Mouse (Mus musculus) stomach, embryonic 16.5 days (tissue): Measurements from ENCODE around the gene Fam76a. TPM values are rescaled to one million over a fixed set of nuclear protein-coding genes. Genes with fewer than 3 reads are reported as not detected.

Source experiments
- ATAC-seq: fragments of 200-750 bp; cut with Nextera tagmentation; 2 replicates; pipeline ENCODE4 v1.8.0; 2017; ENCODE audit warnings: moderate number of reproducible peaks, moderate TSS enrichment; ENCODE audit not compliant: insufficient read depth, low FRiP score
- H3K27ac ChIP-seq: fragments of 300-500 bp; sonication (generic); 2 replicates; pipeline ENCODE4 v1.5.1; 2014; ENCODE audit warnings: low read length
- H3K27me3 ChIP-seq: fragments of 300-500 bp; sonication (generic); 2 replicates; pipeline ENCODE4 v1.6.1; 2014; ENCODE audit warnings: low read length, control low read depth, mixed read lengths; ENCODE audit not compliant: control insufficient read depth, insufficient read depth
- H3K36me3 ChIP-seq: fragments of 300-500 bp; sonication (generic); 2 replicates; pipeline ENCODE4 v1.6.1; 2014; ENCODE audit warnings: low read length; ENCODE audit not compliant: control insufficient read depth, insufficient read depth
- H3K4me1 ChIP-seq: fragments of 300-500 bp; sonication (generic); 2 replicates; pipeline ENCODE4 v1.6.1; 2014; ENCODE audit warnings: low read length, control low read depth, mixed read lengths; ENCODE audit not compliant: control insufficient read depth, insufficient read depth
- H3K4me2 ChIP-seq: fragments of 300-500 bp; sonication (generic); 2 replicates; pipeline ENCODE4 v1.6.1; 2014; ENCODE audit warnings: low read depth, low read length, mixed read lengths
- H3K4me3 ChIP-seq: fragments of 300-500 bp; sonication (generic); replicated peaks from 2 replicates; pipeline ENCODE4 v1.5.1; 2014; ENCODE audit warnings: mild to moderate bottlenecking, low read length
- H3K9ac ChIP-seq: fragments of 300-500 bp; sonication (generic); 2 replicates; pipeline ENCODE4 v1.6.1; 2014; ENCODE audit warnings: low read length
- H3K9me3 ChIP-seq: fragments of 300-500 bp; sonication (generic); replicated peaks from 2 replicates; pipeline ENCODE4 v1.6.1; 2016; ENCODE audit warnings: low read length, control low read depth; ENCODE audit not compliant: control insufficient read depth
- WGBS: fragments of 180-500 bp; shearing (Covaris S2); extraction: QIAGEN DNeasy Blood & Tissue Kit; methylation state at CpG from one replicate; pipeline ENCODE4 v1.1.7; 2014; 5-methylcytosine and 5-hydroxymethylcytosine counted together
- polyA plus RNA-seq: library from polyadenylated mRNA; unstranded; fragments of >200 nt; fragmentation: Nextera tagmentation; extraction: Ambion mirVana; gene quantifications from 2 replicates; pipeline ENCODE4 v1.2.1, GENCODE M21; 2015

Gene Fam76a
- 31.9 and 34.0 TPM in 2 replicates for polyA plus RNA-seq

DNA sequence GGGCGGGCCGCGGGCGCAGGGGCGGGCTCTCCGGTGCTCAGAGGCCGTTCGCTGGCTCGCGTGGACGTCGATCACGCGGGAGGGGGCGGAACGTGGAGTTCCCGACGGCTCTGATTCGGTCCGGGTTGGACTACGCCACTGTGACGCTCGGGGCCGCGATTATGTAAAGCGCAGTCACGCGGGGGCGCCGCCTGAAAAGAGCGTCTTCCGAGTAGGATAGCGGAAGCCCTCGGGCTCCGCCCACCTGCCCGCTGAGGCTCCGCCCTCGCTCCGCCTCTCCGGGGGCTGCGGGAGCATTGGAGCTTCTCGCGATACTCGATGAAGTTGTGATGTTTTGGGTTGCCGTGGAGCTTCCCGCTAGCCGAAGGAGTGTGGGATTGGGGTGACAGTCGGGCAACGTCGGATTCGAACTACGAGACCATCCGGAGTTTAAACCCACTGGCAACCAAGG lies at the start of gene Fam76a:
Fam76a (minus strand) TSS at position 1 of the 451 bp plus-strand sequence.
- peak within 1 kb of the TSS; percentile 82 for H3K27ac ChIP-seq
- H3K4me3 ChIP-seq, result peak within 1 kb of the TSS; percentile 93
- H3K9ac ChIP-seq, result peak within 1 kb of the TSS; percentile 96
- no peaks in the 10 kb centered on the region for H3K27me3 ChIP-seq
- H3K9me3 ChIP-seq, result no peaks in the 10 kb centered on the region
- WGBS, result under 1% methylated on average over 53 of the region's 53 CpGs
- no peaks in the 10 kb centered on the region for H3K36me3 ChIP-seq
- peak within 1 kb of the TSS; percentile 78 for H3K4me2 ChIP-seq
- peaks cover 5% of the 10 kb centered on the region; the same call in 1 of the 2 replicates for H3K4me1 ChIP-seq
- peak; percentile 99 for ATAC-seq

GRCm38 (mm10) chr4:132972101-132972500 lies 49.7 kb upstream of the Fam76a start:
- Histone ChIP-seq H3K9ac (no peak overlapping the region), H3K9me3 (no peaks in the 10 kb centered on the region), H3K27me3 (peaks cover 13% of the 10 kb centered on the region; the same call in 1 of the 2 replicates), H3K4me3 (no peak overlapping the region), H3K4me2 (no peak overlapping the region), H3K4me1 (peaks cover 12% of the 10 kb centered on the region), H3K36me3 (no peaks in the 10 kb centered on the region), H3K27ac (no peak overlapping the region)
- WGBS, result 67% methylated on average over 3 of the region's 3 CpGs
- no peak for ATAC-seq

GRCm38 (mm10) chr4:132971601-132972000 lies 49.2 kb upstream of the Fam76a start:
- no peaks in the 10 kb centered on the region for H3K9me3 ChIP-seq
- no peaks in the 10 kb centered on the region for H3K36me3 ChIP-seq
- H3K27ac ChIP-seq, result no peak overlapping the region
- H3K9ac ChIP-seq, result no peak overlapping the region
- no peak for ATAC-seq
- no peak overlapping the region for H3K4me2 ChIP-seq
- peaks cover 10% of the 10 kb centered on the region; the same call in 1 of the 2 replicates for H3K27me3 ChIP-seq
- WGBS, result 65% methylated on average over 6 of the region's 6 CpGs
- H3K4me3 ChIP-seq, result no peak overlapping the region
- H3K4me1 ChIP-seq, result peaks cover 12% of the 10 kb centered on the region

- no peak; the same call in 1 of the 2 replicates for ATAC-seq
Observed at GRCm38 (mm10) chr4:132968105-132968938, 46.0 kb upstream of the Fam76a start.

DNA sequence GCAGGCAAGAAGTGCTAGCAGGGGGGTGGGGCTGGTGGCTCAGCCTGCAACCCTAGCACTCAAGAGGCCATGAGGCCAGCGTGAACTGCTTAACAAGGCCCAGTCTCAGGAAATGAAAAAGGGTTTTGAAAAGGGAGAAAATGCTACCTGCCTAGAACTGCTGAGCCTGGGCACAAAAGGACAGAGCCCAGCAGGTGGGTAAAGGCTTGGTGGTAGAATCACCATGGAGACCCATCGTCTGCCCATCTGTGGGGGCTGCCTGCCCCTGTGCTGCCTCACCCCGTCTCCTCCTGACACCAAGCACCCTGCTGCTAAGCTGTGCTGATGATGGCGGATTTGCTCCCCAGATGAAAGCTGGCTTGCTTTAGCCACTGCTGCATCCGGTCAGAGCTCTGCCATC lies 42.1 kb upstream of the Fam76a start:
- WGBS, result 47% methylated on average over 5 of the region's 5 CpGs
- no peak overlapping the region for H3K4me2 ChIP-seq

More at GRCm38 (mm10) chr4:132968105-132968938, 46.0 kb upstream of the Fam76a start:
- H3K9ac ChIP-seq, result no peak overlapping the region
- H3K4me3 ChIP-seq, result no peak overlapping the region
- 0 out of 2 replicates have a peak, but pooled peaks cover 2% of the 10 kb centered on the region for H3K27me3 ChIP-seq
- H3K9me3 ChIP-seq, result no peaks in the 10 kb centered on the region
- no peak overlapping the region for H3K4me2 ChIP-seq
- H3K36me3 ChIP-seq, result no peaks in the 10 kb centered on the region
- H3K4me1 ChIP-seq, result no peaks in the 10 kb centered on the region
- no peak overlapping the region for H3K27ac ChIP-seq
- WGBS, result 36% methylated on average over 6 of the region's 6 CpGs

DNA sequence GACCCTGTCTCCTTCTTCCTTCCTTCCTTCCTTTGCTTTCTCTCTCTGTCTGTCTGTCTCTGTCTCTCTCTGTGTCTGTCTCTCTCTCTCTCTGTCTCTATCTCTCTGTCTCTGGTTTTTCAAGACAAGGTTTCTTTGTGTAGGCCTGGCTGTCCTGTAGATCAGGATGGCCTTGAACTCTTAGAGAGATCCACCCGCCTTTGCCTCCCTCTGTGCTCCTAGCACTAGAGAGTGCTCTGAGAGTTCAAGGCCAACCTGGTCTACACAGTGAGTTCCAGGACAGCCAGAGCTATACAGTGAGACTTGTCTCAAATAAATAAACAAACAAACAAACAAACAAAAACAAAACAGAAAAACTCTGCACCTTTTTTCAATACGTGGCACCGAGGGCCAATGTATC lies 41.7 kb upstream of the Fam76a start:
- H3K27ac ChIP-seq, result no peak overlapping the region
- H3K4me1 ChIP-seq, result peaks cover 22% of the 10 kb centered on the region
- no peak for ATAC-seq
- no peak overlapping the region for H3K4me3 ChIP-seq
- no peak overlapping the region for H3K4me2 ChIP-seq
- H3K36me3 ChIP-seq, result no peaks in the 10 kb centered on the region
- WGBS, result 64% methylated on average over 3 of the region's 3 CpGs
- H3K9me3 ChIP-seq, result no peaks in the 10 kb centered on the region
- no peak overlapping the region for H3K9ac ChIP-seq
- H3K27me3 ChIP-seq, result no peaks in the 10 kb centered on the region

More for the DNA sequence above, 42.1 kb upstream of the Fam76a start:
- H3K4me3 ChIP-seq, result no peak overlapping the region
- H3K27ac ChIP-seq, result no peak overlapping the region
- no peaks in the 10 kb centered on the region for H3K27me3 ChIP-seq
- H3K36me3 ChIP-seq, result no peaks in the 10 kb centered on the region
- no peak overlapping the region for H3K9ac ChIP-seq
- ATAC-seq, result no peak
- peaks cover 18% of the 10 kb centered on the region for H3K4me1 ChIP-seq
- no peaks in the 10 kb centered on the region for H3K9me3 ChIP-seq

GRCm38 (mm10) chr4:132963436-132963835 lies 41.1 kb upstream of the Fam76a start:
- 38% methylated on average over 2 of the region's 2 CpGs for WGBS
- no peak for ATAC-seq

DNA sequence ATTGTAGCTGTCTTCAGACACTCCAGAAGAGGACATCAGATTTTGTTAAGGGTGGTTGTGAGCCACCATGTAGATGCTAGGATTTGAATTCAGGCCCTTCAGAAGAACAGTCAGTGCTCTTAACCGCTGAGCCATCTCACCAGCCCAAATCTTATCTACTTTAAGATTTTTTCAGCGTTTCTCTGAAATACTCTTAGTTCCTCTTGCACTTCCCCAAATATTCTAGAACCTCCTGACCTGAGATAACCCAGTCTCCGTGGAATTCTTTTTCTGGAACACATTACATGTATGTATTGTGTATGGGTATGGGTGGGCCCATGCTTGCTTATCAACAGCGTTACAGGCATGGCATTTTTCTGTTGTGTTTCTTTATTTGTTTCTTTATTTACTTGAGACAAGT lies 40.3 kb upstream of the Fam76a start:
- Histone ChIP-seq H3K9me3 (no peaks in the 10 kb centered on the region), H3K4me2 (no peak overlapping the region), H3K9ac (no peak overlapping the region), H3K27ac (no peak overlapping the region), H3K4me3 (no peak overlapping the region), H3K36me3 (no peaks in the 10 kb centered on the region), H3K4me1 (peaks cover 29% of the 10 kb centered on the region), H3K27me3 (no peaks in the 10 kb centered on the region)
- no peak for ATAC-seq
- 83% methylated on average over 4 of the region's 4 CpGs for WGBS

More at GRCm38 (mm10) chr4:132963436-132963835, 41.1 kb upstream of the Fam76a start:
- Histone ChIP-seq H3K36me3 (no peaks in the 10 kb centered on the region), H3K9me3 (no peaks in the 10 kb centered on the region), H3K9ac (no peak overlapping the region), H3K4me2 (no peak overlapping the region), H3K4me1 (peaks cover 28% of the 10 kb centered on the region), H3K27ac (no peak overlapping the region), H3K27me3 (no peaks in the 10 kb centered on the region), H3K4me3 (no peak overlapping the region)

DNA sequence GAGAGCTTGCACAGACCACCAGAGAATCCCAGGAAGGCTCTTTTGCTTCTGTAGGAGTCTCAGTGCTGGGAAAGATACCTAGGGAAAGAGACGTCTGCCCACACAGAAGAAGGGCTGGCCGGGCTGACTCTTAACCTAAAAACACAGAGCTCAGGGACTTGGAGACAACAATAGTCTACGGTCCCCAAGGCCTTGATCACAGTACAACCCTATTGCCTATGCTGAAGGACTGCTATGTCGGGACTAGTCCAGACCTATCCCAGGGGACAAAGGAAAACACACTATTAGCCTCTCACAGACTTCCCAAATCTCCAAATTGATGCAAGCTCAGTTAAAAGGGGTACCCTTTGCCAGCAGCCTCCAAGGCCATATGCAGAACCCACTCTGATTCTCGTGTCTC lies 39.5 kb upstream of the Fam76a start:
- Histone ChIP-seq H3K9ac (no peak overlapping the region), H3K9me3 (no peaks in the 10 kb centered on the region), H3K4me3 (no peak overlapping the region), H3K36me3 (no peaks in the 10 kb centered on the region), H3K4me1 (peaks cover 29% of the 10 kb centered on the region), H3K27ac (no peak overlapping the region), H3K27me3 (no peaks in the 10 kb centered on the region), H3K4me2 (no peak overlapping the region)
- 78% methylated on average over 5 of the region's 5 CpGs for WGBS
- ATAC-seq, result no peak
